Mouse (Mus musculus) myocyte (in vitro differentiated cells): ENCODE measurements around the gene St8sia4.

Source experiments
- E2F4 ChIP-seq: IDR thresholded peaks from one replicate; pipeline ENCODE4 v1.6.1; 2011; ENCODE audit warnings: mild to moderate bottlenecking, control low read depth, moderate library complexity; ENCODE audit not compliant: insufficient read depth
- POLR2A ChIP-seq: IDR thresholded peaks from one replicate; pipeline ENCODE4 v1.6.1; 2011; ENCODE audit warnings: low read depth, mild to moderate bottlenecking, control low read depth, moderate library complexity; ENCODE audit not compliant: insufficient read length
- TCF12 ChIP-seq: IDR thresholded peaks from one replicate; pipeline ENCODE4 v1.6.1; 2011; ENCODE audit warnings: mild to moderate bottlenecking, control low read depth; ENCODE audit not compliant: poor library complexity, insufficient read depth, severe bottlenecking
- USF1 ChIP-seq: IDR thresholded peaks from one replicate; pipeline ENCODE4 v1.6.1; 2011; ENCODE audit warnings: low read depth, mild to moderate bottlenecking, control low read depth, moderate library complexity

GRCm38 (mm10) chr1:95618647-95619046, 48.7 kb downstream of the St8sia4 start:
- TF ChIP-seq USF1 = no peak
- TF ChIP-seq E2F4 = no peak
- TF ChIP-seq TCF12 = no peak
- TF ChIP-seq POLR2A = no peak
